Mouse (Mus musculus): ENCODE results near the gene Crygn. TPM values are rescaled to one million over a fixed set of nuclear protein-coding genes. Genes with fewer than 3 reads are reported as not detected.
A peak's percentile ranks its signal among the peaks of the same experiment; 100 is the strongest.

Crygn gene
- total RNA-seq, 4 experiments from 2014 or later, result not detected

DNA sequence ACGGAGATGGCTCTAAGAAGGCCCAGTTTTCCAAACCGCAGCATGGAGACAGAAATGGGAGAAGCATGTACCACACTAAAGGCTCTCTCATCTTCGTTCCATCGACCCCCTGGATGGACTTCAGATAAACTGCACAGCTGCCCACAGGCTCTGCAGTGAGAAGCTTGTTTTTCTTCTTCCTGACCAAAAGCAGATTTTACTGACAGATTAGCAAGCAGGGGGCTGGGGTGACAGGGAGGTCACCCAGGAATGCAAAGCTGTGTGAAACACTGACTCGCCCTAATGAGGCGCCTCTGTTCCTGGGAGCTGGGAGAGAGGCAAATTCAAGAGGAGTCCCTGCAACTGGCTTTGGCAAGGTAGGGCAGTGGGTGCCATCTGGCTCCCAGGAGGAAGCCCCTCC is 10.3 kb downstream of the Crygn start:
- no peak for DNase-seq (ENCODE audit: low spot score in 2 of 2)

DNA sequence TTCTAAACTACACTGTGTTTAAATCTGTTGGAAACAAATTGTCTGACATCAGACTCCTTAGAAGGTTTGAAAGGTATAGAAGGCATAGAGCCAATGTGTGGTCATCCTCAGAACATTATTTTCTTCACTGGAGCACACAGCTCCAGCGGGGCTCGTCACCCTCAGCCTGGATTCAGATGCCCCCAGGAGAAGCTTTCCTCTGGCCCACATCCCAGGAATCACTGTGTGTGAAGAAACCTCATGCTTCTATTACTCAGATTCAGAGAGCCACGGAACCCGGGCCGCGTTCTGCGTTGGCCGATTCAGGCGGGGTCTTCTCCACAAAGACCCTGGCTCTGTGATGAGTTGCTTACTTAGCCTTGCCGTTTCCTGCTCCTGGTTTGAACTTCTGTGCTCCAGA is 13.9 kb downstream of the Crygn start:
- no peak for DNase-seq (ENCODE audit: low spot score in 2 of 2)

DNA sequence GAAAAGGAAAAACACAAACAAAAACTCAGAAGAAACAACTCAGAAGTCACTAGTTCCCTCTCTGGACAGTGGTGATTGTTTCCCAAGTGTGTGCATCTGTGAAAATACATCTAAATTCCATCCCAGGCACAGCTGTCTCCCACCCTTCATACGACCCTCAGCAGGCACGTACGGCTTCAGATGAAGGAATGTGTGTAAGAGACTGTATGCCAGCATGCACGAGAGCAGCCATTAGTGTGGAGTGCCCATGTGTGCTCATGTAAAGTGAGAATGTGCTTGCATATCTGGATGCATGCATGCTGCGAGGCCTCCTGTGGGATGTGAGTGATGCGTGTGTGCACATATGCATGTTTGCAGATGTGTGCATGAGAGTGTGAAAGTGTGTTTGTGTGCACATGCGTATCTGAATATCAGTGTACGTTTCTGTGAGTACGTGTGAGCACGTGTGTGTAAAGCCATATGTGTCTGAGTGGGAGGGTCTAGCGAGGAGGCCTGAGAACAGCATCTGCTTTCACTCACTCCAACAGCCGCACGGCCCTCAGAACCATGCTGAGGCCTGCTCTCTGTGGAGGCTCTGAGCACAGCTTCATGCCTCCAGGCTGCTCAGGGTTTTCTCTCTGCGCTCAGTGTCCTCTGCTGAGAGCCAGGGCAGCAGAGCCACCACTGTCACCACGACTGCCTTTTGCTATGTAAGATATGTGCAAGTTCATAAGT is 16.5 kb downstream of the Crygn start:
- no peak for DNase-seq (ENCODE audit: low spot score in 2 of 2)

DNA sequence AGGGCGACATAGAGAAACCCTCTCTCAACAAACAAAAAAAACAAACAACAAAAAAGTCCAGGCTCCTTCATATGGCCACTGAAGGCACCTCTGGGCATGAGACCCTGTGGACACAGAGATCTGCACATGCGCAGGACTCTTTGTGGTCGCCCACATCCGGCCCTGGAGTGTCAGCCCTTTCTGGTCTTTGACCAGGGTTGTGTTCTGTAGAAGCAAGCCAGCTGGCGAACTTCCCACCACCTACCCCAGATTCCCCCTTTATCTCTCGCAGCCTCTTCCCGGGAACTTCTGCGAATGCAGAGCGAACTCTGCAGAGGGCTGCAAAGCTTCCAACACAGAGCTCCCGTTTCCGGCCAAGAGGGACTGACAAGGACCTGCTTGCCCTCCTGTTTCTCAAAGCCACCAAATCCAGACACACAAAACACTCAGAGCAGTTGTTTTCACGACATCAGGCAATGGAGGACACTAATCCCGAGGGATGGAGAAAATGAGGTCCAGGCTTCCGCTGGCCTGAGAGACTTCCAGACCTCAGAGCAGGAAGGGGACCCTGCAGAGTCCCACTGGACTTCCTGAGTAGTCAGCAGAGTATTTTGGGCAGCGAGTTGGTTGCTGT is 18.6 kb downstream of the Crygn start:
- peak; percentile 19 to 61 for DNase-seq (ENCODE audit: low spot score in 2 of 2)

DNA sequence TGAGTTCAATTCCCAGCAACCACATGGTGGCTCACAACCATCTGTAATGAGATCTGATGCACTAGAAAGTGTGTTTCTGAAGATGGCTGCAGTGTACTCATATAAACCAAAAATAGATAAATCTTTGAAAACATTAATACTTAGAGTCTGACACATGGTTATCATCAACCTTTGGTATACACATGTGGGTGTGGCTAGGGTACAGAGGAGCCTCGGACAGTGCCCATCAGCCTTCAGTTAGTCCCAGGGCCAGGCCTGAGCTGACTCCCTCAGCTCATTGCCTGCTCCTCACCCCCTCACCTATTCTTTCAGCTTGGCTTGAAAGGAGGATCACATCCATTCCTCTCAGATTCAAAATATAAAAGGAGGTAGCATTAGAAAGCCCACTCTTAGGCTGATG is 19.3 kb downstream of the Crygn start:
- DNase-seq (ENCODE audit: low spot score in 2 of 2), result no peak

DNA sequence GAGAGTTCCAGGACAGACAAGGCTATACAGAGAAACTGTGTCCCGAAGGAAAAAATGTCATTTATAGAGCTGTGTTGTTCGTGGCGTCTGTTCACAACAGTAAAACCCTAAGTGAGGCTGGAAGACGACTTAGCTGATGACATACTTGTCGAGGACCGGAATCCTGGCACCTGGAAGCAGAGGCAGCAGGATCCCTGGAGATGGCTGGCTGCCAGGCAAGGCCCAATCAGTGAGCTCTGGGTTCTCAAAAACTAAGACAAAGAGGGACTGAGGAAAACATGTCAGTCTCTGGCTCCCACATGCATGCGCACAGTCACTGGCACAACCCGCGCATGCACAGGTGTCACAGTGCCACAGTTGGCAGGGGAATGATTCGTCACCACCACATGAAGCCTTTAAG is 20.2 kb downstream of the Crygn start:
- no peak for DNase-seq (ENCODE audit: low spot score in 2 of 2)

DNA sequence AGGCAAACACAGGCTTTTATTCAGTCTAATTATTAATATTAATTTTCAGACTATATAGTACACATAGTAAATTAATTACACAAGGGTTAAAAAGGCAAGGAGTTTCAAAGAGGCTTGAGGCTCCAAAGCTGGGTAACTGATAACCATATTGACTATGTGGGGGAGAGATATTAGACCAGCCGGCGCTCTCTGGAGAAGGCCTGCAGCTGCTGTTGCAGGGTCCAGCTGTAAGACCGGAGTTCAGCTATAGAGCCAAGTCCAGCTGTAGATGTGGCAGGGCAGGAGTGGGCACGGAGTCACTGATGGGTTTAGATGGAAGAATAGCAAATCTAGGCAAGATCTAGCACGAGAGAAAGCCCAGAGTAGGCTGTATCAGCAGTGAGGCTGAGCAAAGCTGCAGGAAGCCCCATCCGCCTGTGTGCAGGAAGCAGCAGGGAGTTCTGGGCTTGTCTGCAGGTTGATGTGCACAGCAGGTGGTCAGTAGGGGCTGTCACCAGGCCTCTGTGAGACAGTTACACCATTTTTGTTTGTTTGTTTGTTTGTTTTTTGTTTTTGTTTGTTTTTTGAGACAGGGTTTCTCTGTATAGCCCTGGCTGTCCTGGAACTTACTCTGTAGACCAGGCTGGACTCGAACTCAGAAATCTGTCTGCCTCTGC is 23.9 kb downstream of the Crygn start:
- DNase-seq (ENCODE audit: low spot score in 2 of 2), result no peak

DNA sequence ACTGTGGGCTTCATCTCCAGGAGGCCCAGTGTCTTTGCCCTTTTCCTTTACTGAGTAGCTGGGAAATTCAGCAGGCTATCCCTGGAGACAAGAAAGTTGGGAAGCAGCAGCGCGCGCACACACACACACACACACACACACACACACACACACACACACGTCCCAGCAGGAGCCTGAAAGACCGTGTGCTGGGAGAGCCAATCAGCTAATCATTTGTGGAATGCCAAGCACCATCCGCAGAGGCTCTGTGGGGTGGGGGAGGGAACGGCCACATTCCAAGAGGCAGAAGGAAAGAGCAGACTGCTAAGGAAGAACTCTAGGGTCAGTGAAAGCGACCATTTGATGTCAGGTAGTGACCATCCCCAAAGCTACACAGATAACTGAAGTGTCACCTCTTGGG is 24.7 kb downstream of the Crygn start:
- DNase-seq (ENCODE audit: low spot score in 2 of 2), result no peak

DNA sequence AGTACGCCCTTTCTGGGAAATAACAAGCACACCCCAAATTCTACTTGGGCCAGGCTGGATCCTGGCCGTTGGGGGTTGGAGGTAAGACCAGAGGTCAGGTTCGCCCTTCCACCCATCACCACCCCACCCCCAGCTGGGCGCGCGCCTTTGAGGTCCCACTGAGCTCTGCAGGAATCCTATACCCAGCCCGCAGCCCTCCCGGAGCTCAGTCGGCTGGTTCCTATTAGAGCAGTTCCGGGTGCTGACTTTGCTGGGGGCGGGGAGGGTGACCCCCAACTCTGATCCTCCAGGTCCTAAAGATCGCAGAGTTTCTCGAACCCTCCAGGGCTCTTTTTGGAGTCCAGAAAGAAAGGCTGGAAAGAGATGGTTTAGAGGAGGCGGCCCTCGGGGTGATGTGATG is 26.8 kb downstream of the Crygn start:
- no peak for DNase-seq (ENCODE audit: low spot score in 2 of 2)

DNA sequence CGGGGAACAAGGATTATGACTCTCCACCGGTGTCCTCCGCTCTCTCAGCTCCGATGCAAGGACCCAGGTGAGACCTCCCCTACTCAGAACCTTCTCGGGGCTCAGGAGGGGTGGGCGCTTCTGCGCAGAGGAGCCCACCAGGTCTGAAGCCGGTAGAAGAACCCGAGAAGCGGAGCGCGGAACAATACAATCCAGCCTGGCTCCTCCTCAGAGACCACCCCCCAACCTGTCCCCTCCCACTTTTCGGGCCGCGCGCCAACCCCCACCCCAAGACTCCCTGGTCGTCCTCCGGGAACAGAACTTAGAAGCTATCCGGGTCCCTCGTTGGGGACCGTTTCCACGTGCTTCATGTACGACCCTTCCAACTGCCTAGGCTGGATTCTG is 27.3 kb downstream of the Crygn start, which contains the start of gene Wdr86:
Gene Wdr86 (minus strand): TSS at position 240 of the 384 bp plus-strand sequence.
- DNase-seq (ENCODE audit: low spot score in 2 of 2), result no peak

DNA sequence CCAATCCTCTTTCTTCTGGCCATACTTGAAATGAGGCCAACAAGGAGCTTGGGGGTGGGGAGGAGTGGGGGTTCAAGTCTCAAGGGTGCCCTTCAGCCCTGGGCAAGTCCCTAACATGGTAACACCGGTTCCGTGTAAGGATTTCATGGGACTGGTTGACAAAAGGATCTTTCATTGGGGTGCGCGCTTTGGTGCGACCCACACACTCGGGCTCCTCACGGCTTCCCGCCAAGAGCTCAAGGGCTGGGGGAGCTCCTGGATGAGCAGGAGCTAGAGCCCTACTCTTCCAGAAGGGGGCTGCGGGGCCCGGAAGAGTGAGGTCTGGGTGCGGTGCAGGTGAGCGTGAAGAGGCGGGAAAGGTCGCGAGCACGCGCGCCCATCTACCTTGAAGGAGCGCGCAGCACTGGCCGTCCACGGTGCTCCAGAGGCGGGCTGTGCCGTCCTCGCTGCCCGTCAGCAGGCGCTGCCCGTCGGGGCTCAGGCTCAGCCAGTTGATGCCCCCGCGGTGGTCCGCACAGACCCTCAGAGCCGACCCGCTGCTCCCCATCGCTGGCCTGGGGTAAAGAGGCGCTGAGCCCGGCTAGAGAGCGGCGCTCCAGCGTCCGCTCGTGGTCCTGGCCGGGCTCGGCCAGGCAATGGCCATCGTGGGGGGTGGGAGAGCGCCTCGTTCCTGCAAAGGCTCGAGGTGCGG is 27.9 kb downstream of the Crygn start:
- no peak for DNase-seq (ENCODE audit: low spot score in 2 of 2)

DNA sequence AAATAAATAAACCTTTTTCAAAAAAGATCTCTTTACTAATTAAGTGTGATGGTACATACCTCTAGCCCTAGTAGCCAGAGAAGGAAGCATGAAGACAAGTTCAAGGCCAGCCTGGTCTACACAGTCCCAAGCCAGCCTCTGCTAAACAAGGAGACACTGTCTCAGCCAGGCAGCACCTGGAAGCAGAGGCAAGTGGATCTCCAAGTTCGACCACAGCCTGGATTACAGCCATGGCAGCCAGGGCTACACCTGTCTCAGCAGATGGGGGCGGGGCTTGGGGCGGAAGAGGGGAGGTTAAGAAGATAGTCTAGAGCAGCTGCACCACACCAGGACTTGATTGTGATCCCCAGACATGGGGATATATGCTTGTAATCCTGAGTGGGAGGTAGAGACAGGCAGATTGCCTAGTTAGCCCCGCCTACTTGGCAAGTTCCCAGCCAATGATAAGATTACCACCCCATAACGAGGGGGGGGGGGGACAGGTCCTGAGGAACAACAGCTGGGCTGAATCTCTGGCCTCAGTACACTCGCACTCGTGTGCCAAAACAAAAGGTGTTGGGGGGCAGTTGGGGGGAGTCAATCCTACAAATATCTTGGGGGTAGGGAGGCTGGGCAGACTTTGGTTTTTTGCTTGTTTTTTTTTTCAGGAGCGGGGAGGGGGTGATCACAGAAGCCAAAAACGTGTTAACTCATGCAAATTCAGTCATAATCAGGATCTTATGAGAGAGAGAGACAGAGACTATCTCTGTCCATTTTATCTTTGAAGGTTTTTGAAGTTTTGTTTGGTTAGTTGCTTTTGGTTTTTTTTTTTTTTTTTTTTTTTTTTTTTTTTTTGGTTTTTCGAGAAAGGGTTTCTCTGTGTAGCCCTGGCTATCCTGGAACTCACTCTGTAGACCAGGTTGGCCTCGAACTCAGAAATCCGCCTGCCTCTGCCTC is 30.6 kb downstream of the Crygn start:
- no peak for DNase-seq (ENCODE audit: low spot score in 2 of 2)

DNA sequence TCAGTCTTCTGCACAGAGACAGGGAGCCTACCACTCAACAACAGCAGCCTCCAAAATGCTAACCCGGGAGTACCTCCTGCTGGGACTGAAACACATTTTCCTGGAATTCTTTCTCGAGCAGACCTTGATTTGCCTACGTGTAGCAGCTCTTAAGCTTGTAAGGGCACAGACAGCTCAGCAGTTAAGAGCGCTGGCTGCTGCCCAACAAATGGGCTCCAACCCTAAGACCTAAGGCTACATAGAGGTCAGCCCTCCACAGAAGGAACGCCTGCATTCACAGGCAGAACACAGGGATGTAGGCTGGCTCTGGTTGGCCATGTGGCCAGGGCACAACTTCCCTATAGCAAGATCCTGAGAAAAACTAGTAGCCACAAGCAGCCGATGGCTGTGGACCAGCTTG is 31.9 kb downstream of the Crygn start:
- DNase-seq (ENCODE audit: low spot score in 2 of 2), result no peak

DNA sequence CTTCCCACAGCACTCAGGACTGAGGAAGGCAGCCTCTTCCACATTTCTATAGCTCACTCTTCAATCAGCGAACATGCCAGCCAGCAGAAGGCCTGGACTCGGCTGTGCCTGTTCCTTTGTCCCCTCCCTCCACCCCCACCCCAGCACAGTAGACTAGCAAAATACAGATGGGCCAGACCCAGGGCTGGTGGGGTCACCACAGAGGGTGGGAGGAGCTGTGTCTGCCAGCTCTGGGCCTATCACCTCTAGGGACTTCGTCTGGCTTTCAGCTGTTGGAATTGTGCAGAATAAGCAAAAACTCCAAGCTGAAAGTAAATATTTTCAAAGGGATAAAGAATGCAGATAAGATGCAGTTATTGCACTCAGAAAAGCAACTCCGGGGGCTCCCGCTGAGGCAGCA is 33.0 kb downstream of the Crygn start:
- no peak for DNase-seq (ENCODE audit: low spot score in 2 of 2)

DNA sequence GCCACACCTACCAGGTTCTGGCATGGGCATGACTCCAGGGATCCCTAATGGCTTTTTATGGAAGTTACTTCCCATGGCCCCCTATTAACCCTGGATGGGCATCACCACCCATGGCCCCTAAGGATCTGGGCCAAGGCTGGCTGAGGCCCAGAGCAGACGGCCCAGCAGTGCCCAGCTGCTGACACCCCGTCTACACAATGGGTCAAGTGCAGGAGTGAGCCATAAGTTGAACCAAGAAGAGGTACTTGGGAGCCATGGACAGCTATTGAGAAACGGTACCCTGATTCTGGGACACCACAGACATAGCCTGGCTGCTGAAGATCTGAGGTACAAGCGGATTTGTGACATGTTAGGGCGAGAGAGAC is 33.6 kb downstream of the Crygn start:
- no peak for DNase-seq (ENCODE audit: low spot score in 2 of 2)

DNA sequence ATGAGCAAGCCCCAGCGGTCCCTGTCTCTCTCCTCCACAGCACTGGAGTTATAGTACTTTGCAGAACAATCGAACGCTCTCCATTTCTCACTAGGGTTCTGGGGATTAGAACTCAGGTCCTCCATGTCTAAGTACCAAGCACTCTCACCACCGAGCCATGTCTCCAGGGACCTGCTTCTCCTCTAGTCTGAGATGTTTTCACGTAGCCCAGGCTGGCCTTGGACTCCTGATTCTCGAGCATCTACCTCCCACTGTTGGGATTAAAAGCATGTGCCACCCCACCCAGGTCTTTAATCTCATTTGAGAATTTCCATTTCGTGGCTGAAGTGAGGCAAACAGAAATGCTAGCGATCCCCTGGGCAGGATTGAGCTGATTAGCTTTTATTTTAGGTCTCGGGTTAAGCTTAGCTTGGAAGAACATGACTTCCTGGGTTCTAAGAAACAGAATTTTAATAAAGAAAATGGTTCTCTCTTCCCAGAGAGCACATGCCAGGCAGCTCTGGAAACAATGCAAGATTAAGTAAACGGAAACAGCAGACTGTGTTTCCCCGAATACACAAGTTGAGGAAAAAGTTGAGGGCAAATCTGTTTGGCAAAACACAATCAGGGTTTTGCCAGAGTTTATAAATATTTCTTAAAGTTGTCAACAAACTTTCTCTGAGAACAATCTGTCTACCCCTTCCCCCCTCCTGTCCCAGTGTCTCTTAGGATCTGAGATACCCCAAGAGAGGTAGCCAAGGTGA is 34.1 kb downstream of the Crygn start:
- DNase-seq (ENCODE audit: low spot score in 2 of 2), result no peak

DNA sequence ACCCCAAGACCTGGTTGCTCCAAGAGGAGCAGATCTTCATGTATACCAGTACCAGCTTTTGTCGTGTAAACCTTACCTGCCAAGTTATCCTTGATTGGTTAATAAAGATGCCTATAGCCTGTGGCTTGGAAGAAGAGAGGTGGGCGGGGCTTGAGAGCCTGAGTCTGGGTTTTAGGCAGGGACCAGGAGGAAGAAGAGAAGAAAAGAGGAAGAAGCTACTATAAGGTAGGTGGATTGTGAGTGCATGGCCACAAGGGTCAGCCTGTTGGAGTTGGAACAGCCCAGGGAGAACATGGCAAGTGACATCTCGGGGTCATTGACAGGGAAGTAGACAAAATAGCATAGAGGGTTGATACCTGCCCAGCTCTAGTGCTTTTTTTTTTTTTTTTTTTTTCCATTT is 38.0 kb downstream of the Crygn start:
- no peak for DNase-seq (ENCODE audit: low spot score in 2 of 2)

DNA sequence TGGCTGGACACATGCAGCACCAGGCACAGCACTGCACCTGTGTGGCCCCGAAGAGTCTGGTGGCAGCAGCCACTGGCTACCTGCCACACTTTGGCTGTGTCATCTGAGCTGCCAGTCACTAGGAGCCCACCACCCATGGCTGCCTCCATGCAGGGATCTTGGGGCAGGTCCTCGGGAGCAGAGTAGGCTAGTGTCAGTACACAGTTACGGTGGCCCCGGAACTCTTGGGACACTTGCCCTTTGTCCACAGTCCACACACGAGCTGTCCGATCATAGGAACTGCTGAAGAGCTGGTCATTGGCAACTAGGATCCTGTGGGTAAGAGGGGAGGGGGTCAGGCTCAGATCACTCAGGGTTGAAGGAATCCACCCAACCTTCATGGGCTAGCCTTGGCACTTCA is 39.7 kb downstream of the Crygn start:
- DNase-seq (ENCODE audit: low spot score in 2 of 2), result no peak

DNA sequence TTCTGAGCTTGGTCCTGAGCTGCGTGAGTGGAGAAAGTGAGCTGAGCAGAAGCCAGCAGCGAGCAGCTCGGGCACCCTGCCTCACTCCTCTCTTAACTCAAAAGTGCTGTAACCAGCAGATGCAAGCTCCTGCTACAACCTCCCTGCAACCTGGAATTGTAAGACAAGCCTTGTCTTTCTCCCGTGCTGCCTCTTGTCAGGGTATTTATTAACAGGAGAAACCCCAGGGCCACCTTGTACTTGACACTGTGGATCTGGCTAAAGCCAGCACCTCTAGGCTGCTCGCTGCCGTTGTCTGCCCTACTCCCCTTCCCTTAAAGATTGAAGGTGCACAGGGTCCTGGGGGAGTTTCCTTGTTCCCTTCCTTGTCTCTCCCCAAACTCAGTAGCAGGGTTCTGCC is 43.8 kb downstream of the Crygn start:
- no peak for DNase-seq (ENCODE audit: low spot score in 2 of 2)

DNA sequence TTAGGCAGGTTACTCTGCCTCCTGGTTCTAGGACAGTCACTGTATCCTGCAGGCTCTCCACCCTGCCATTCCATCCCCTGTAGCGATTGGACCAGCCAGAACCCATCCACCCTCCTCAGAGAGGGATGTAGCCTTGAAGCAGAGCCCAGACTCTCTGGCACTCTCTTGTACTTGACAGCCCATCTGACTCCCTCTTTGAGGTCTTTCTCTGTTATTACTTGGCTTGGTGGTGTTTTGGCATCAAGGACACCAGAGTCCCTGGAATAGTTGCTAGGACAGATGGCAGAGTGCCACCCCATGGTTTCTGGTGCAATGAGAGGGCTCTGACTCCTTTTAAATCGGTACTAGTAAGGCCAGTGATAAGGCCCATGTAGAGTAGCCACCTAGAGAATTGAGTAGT is 44.6 kb downstream of the Crygn start:
- no peak for DNase-seq (ENCODE audit: low spot score in 2 of 2)

DNA sequence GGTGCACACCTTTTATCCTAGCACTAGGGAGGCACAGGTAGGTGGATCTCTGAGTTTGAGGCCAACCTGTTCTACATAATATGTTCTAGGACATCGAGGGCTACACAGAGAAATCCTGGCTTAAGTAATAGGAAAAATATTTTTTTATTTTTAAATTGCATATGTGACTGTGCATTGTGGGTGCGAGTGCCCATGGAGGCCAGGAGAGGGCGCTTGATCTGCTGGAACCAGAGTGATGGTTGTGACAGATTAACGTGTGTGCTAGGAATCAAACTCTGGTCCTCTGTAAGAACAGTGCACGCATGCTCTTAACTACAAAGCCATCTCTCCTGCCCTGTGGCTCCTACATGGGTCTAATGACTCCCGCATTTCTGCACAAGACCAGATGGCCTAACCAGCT is 46.2 kb downstream of the Crygn start:
- DNase-seq (ENCODE audit: low spot score in 2 of 2), result no peak

Measured in gastrocnemius, adult 8-10 months (tissue).